Mouse (Mus musculus) skeletal muscle tissue, adult 2 months (tissue): ENCODE results near the gene Necab3.
A peak's percentile ranks its signal among the peaks of the same experiment; 100 is the strongest.

Experiments
- DNase-seq: peaks from one replicate; pipeline ENCODE4 v3.0.0-alpha.2; 2012; ENCODE audit warnings: low read depth, low spot score

The Necab3 gene

GRCm38 (mm10) chr2:154558264-154559039 lies at the start of gene Necab3:
Necab3 (minus strand) TSS chr2:154558890.
- DNase-seq: peak; percentile 53

- DNase-seq: no peak
These were observed 48.3 kb upstream of the Necab3 start for GRCm38 (mm10) chr2:154606965-154607364.

GRCm38 (mm10) chr2:154604156-154604555 lies 45.5 kb upstream of the Necab3 start:
- DNase-seq: no peak

- peak; percentile 99 for DNase-seq
These were observed 45.0 kb upstream of the Necab3 start, which contains the start of gene Pxmp4 for GRCm38 (mm10) chr2:154603638-154604153. Pxmp4 (minus strand) TSS chr2:154603708.

GRCm38 (mm10) chr2:154603007-154603637 lies 44.4 kb upstream of the Necab3 start:
- DNase-seq: no peak

- no peak for DNase-seq
These were observed 42.6 kb upstream of the Necab3 start for GRCm38 (mm10) chr2:154601324-154601723.

GRCm38 (mm10) chr2:154600586-154600985 lies 41.9 kb upstream of the Necab3 start:
- no peak for DNase-seq

GRCm38 (mm10) chr2:154597399-154597798 lies 38.7 kb upstream of the Necab3 start:
- no peak for DNase-seq

GRCm38 (mm10) chr2:154595775-154596174 lies 37.1 kb upstream of the Necab3 start:
- DNase-seq: no peak

GRCm38 (mm10) chr2:154593025-154593424 lies 34.3 kb upstream of the Necab3 start:
- no peak for DNase-seq

GRCm38 (mm10) chr2:154591239-154591638 lies 32.5 kb upstream of the Necab3 start:
- DNase-seq: no peak

- DNase-seq: no peak
These were observed 30.4 kb upstream of the Necab3 start for GRCm38 (mm10) chr2:154589051-154589450.

- no peak for DNase-seq
These were observed 27.7 kb upstream of the Necab3 start for GRCm38 (mm10) chr2:154586405-154586804.

GRCm38 (mm10) chr2:154584931-154585601 lies 26.4 kb upstream of the Necab3 start:
- no peak for DNase-seq

- no peak for DNase-seq
These were observed 25.5 kb upstream of the Necab3 start for GRCm38 (mm10) chr2:154583906-154584872.

GRCm38 (mm10) chr2:154581421-154581820 lies 22.7 kb upstream of the Necab3 start:
- no peak for DNase-seq

- peak; percentile 76 for DNase-seq
These were observed 21.9 kb upstream of the Necab3 start for GRCm38 (mm10) chr2:154580586-154580985.

- DNase-seq: no peak
These were observed 19.0 kb upstream of the Necab3 start for GRCm38 (mm10) chr2:154577744-154578067.

- DNase-seq: no peak
These were observed 18.4 kb upstream of the Necab3 start for GRCm38 (mm10) chr2:154576876-154577743.

- DNase-seq: no peak
These were observed 15.6 kb upstream of the Necab3 start for GRCm38 (mm10) chr2:154574271-154574670.
